8 mouse cellular contexts compared by ENCODE assay signal in genomic region chr13:23424494-23425325, GRCm38 (mm10). TPM values are rescaled to one million over a fixed set of nuclear protein-coding genes. Genes with fewer than 3 reads are reported as not detected.
DNase-seq lines count a peak whose midpoint lies in the region; ATAC-seq and TF ChIP-seq lines count a peak whose summit lies in the region.

No protein-coding gene starts in this region.

- peak overlapping the region; percentile 50 for H3K27ac ChIP-seq in heart, embryonic 13.5 days (replicated peaks)
- no peak overlapping the region for H3K27ac ChIP-seq in kidney, postnatal 0 days
- no peak overlapping the region for H3K27ac ChIP-seq in liver, adult 2 months (replicated peaks; ENCODE audit: insufficient read depth, low read depth, low read length)

- TF ChIP-seq CTCF in brain, embryonic 14.5 days (IDR thresholded peaks at IDR 0.05; ENCODE audit: borderline replicate concordance, extremely low read depth, insufficient read depth, insufficient read length): peak; percentile 96
- peak; percentile 96 for TF ChIP-seq CTCF in kidney, postnatal 0 days (IDR thresholded peaks at IDR 0.05; ENCODE audit: low read depth)
- peak; percentile 94 for TF ChIP-seq CTCF in liver, adult 2 months (IDR thresholded peaks at IDR 0.05; ENCODE audit: low read depth, low read length)

- 2% methylated on average over 25 of the region's 25 CpGs for WGBS in heart, embryonic 13.5 days
- WGBS in kidney, postnatal 0 days: 1% methylated on average over 25 of the region's 25 CpGs
- WGBS in liver, adult 2 months: 2% methylated on average over 25 of the region's 25 CpGs

- ATAC-seq in CD4-positive, CD25-positive, alpha-beta regulatory T cell, adult 4 months: peak; percentile 84
- peak; percentile 90 for ATAC-seq in erythroid progenitor cell, adult 5-6 weeks (replicated peaks; ENCODE audit: low FRiP score, poor library complexity, severe bottlenecking)
- ATAC-seq in heart, embryonic 13.5 days (ENCODE audit: extremely low read depth, insufficient number of reproducible peaks, low FRiP score, low TSS enrichment): peak; percentile 70
- ATAC-seq in kidney, postnatal 0 days (replicated peaks; ENCODE audit: low FRiP score, low read depth): peak; percentile 80

- no peak for TF ChIP-seq POLR2A in brain, embryonic 14.5 days (IDR thresholded peaks at IDR 0.05; ENCODE audit: borderline replicate concordance, extremely low read depth, insufficient read depth, insufficient read length, poor library complexity, severe bottlenecking)
- TF ChIP-seq POLR2A in liver, adult 2 months (IDR thresholded peaks at IDR 0.05; ENCODE audit: extremely low read depth, insufficient read depth, low read length): no peak

- H3K27me3 ChIP-seq in heart, embryonic 13.5 days (replicated peaks): no peaks in the 10 kb centered on the region
- H3K27me3 ChIP-seq in kidney, postnatal 0 days (ENCODE audit: insufficient read depth, low read length): no peaks in the 10 kb centered on the region
- no peaks in the 10 kb centered on the region for H3K27me3 ChIP-seq in liver, adult 2 months (ENCODE audit: control insufficient read depth, insufficient read depth, low read length)

- H3K4me1 ChIP-seq in heart, embryonic 13.5 days: peaks cover 39% of the 10 kb centered on the region
- no peaks in the 10 kb centered on the region for H3K4me1 ChIP-seq in kidney, postnatal 0 days (replicated peaks; ENCODE audit: insufficient read depth, low read length)
- H3K4me1 ChIP-seq in liver, adult 2 months (ENCODE audit: control insufficient read depth, insufficient read depth, low read length): peaks cover 2% of the 10 kb centered on the region; the same call in 1 of the 2 replicates

- no peaks in the 10 kb centered on the region for H3K9me3 ChIP-seq in heart, embryonic 13.5 days
- no peaks in the 10 kb centered on the region for H3K9me3 ChIP-seq in kidney, postnatal 0 days (replicated peaks; ENCODE audit: low read length)

- H3K79me2 ChIP-seq in liver, adult 2 months (ENCODE audit: control insufficient read depth, insufficient read depth, low read length): peaks cover 3% of the 10 kb centered on the region; the same call in 1 of the 2 replicates

- peak overlapping the region; percentile 98 for H3K4me3 ChIP-seq in heart, embryonic 13.5 days
- H3K4me3 ChIP-seq in kidney, postnatal 0 days (replicated peaks; ENCODE audit: low read depth, low read length): peak overlapping the region; percentile 20
- peak overlapping the region; percentile 2; the same call in 1 of the 2 replicates for H3K4me3 ChIP-seq in liver, adult 2 months (ENCODE audit: insufficient read depth, low read depth, low read length)

- DNase-seq in brain, embryonic 14.5 days (ENCODE audit: low read depth): peak; percentile 96
- peak; percentile 96 for DNase-seq in kidney, postnatal 0 days (ENCODE audit: low spot score)
- DNase-seq in liver, adult 2 months (ENCODE audit: extremely low read depth, low read depth, low spot score): peak; percentile 75
- DNase-seq in monocyte, adult 2 months (ENCODE audit: low read depth in 1 of 2, low spot score in 2 of 2): peak; percentile 74 to 87
- peak; percentile 89 to 97 for DNase-seq in spleen, postnatal 4 days (ENCODE audit: low spot score in 2 of 2)

- peak overlapping the region; percentile 90 for H3K4me2 ChIP-seq in heart, embryonic 13.5 days
- peak overlapping the region; percentile 89 for H3K4me2 ChIP-seq in kidney, postnatal 0 days (ENCODE audit: low read length)

- H3K36me3 ChIP-seq in heart, embryonic 13.5 days: peaks cover 32% of the 10 kb centered on the region
- 0 out of 2 replicates have a peak, but pooled peaks cover 15% of the 10 kb centered on the region for H3K36me3 ChIP-seq in kidney, postnatal 0 days (ENCODE audit: insufficient read depth, low read length)
- peaks cover 10% of the 10 kb centered on the region; the same call in 1 of the 2 replicates for H3K36me3 ChIP-seq in liver, adult 2 months (ENCODE audit: control insufficient read depth, insufficient read depth, low read length)

- H3K9ac ChIP-seq in heart, embryonic 13.5 days: peak overlapping the region; percentile 71
- H3K9ac ChIP-seq in kidney, postnatal 0 days (ENCODE audit: low read depth, low read length): peak overlapping the region; percentile 27; the same call in 1 of the 2 replicates
- H3K9ac ChIP-seq in liver, adult 2 months (ENCODE audit: low read depth, low read length): no peak overlapping the region

RNA-seq across cellular contexts. Expression of gene Abt1, which starts 1.0 kb away (rescaled TPM):
- 10 to 100 TPM; 12.4 to 14.5 TPM for polyA plus RNA-seq in CD4-positive, CD25-positive, alpha-beta regulatory T cell, adult 4 months (2017; shearing (Covaris generic))
- 7.2 and 8.3 TPM in 2 replicates for polyA plus RNA-seq in brain, embryonic 14.5 days (2012; rRNA removed)
- 1.1 and 2.1 TPM in 2 replicates for total RNA-seq in erythroid progenitor cell, adult 5-6 weeks (2015; ENCODE audit: low replicate concordance)
- total RNA-seq in erythroid progenitor cell, adult 5-6 weeks (2017; ENCODE audit: low replicate concordance): 1.3 and 1.6 TPM in 2 replicates
- polyA plus RNA-seq in heart, embryonic 13.5 days (2015; fragmentation: Nextera tagmentation; extraction: Ambion mirVana): 8.5 and 8.7 TPM in 2 replicates
- polyA plus RNA-seq in kidney, postnatal 0 days (2015; fragmentation: Nextera tagmentation; extraction: Ambion mirVana): 10.0 and 10.4 TPM in 2 replicates
- total RNA-seq in liver, adult 2 months (2014; rRNA removed): 3.5 and 3.7 TPM in 2 replicates
- 2.1 TPM in 2 replicates for polyA plus RNA-seq in liver, adult 2 months (2012; rRNA removed)

RNA-seq across cellular contexts. Expression of gene Btn1a1, which starts 41.0 kb away (rescaled TPM):
- polyA plus RNA-seq in CD4-positive, CD25-positive, alpha-beta regulatory T cell, adult 4 months (2017; shearing (Covaris generic)): not detected
- polyA plus RNA-seq in brain, embryonic 14.5 days (2012; rRNA removed): 0.05 and 0.12 TPM in 2 replicates
- 1.4 and 4.2 TPM in 2 replicates for total RNA-seq in erythroid progenitor cell, adult 5-6 weeks (2015; ENCODE audit: low replicate concordance)
- 0.90 and 1.4 TPM in 2 replicates for total RNA-seq in erythroid progenitor cell, adult 5-6 weeks (2017; ENCODE audit: low replicate concordance)
- polyA plus RNA-seq in heart, embryonic 13.5 days (2015; fragmentation: Nextera tagmentation; extraction: Ambion mirVana): 1.1 and 2.2 TPM in 2 replicates
- 0.06 TPM in 1 of 2 replicates, not detected in the other for polyA plus RNA-seq in kidney, postnatal 0 days (2015; fragmentation: Nextera tagmentation; extraction: Ambion mirVana)
- not detected in 2 replicates for total RNA-seq in liver, adult 2 months (2014; rRNA removed)
- not detected in 2 replicates for polyA plus RNA-seq in liver, adult 2 months (2012; rRNA removed)

RNA-seq across cellular contexts. Expression of gene Zfp322a, which starts 55.7 kb away (rescaled TPM):
- polyA plus RNA-seq in CD4-positive, CD25-positive, alpha-beta regulatory T cell, adult 4 months (2017; shearing (Covaris generic)): 10 to 100 TPM; 29.6 to 34.2 TPM
- polyA plus RNA-seq in brain, embryonic 14.5 days (2012; rRNA removed): 21.2 and 22.4 TPM in 2 replicates
- total RNA-seq in erythroid progenitor cell, adult 5-6 weeks (2015; ENCODE audit: low replicate concordance): 4.3 and 15.1 TPM in 2 replicates
- 18.7 and 48.1 TPM in 2 replicates for total RNA-seq in erythroid progenitor cell, adult 5-6 weeks (2017; ENCODE audit: low replicate concordance)
- 36.7 and 40.7 TPM in 2 replicates for polyA plus RNA-seq in heart, embryonic 13.5 days (2015; fragmentation: Nextera tagmentation; extraction: Ambion mirVana)
- 34.0 and 37.8 TPM in 2 replicates for polyA plus RNA-seq in kidney, postnatal 0 days (2015; fragmentation: Nextera tagmentation; extraction: Ambion mirVana)
- 8.1 and 9.7 TPM in 2 replicates for total RNA-seq in liver, adult 2 months (2014; rRNA removed)
- polyA plus RNA-seq in liver, adult 2 months (2012; rRNA removed): 0.60 and 1.3 TPM in 2 replicates

Comparison
In these comparisons a context has a peak if more than half of its experiments do, and no peak if none do; other contexts are left out.
1. H3K4me3 ChIP-seq: peak in every context shown above with its lines; median percentile 98 in heart, embryonic 13.5 days; 20 in kidney, postnatal 0 days; 2 in liver, adult 2 months.